Mouse (Mus musculus) c-Kit-positive CD71-negative TER-119-negative erythroid progenitor cells, embryonic 14.5 days (primary cell): ENCODE data around the gene Rorb.

Source experiments
- DNase-seq: peaks from one replicate; pipeline ENCODE4 v3.0.0-alpha.2; 2013; ENCODE audit warnings: low read depth

Gene Rorb

GRCm38 (mm10) chr19:19005144-19005543 is 105.9 kb downstream of the Rorb start:
- DNase-seq = no peak

DNA sequence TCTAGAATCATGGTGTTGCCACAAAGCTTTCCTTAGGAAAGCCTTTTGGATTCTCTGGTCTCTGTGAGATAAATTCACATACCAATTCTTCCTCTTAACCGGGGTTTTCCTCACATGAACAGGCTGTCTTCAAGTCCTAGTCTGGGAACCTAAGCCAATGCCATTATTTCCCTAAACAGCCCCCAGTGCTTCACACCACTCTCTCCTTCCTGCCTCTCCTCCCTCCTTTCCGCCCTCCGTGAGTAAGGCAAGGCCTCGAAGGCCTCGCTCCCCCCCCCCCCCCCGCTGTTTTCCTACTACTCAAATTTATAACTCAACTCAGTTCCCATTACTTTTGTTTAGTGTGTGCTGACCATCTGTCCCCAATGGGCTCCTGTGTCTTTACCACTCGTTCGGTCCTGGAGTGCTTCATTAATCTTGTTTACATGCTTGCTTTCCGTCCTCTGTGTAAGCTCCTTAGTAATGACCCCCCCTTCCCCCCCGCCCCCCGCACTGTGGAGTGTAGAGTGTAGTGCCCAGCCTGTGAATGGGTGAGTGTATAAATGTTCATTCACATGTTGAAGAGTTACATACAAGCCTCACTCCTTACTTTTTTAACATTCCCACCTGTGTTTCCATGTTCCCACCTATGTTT is 106.9 kb downstream of the Rorb start:
- DNase-seq = no peak

- DNase-seq = no peak
These were observed 112.0 kb downstream of the Rorb start for GRCm38 (mm10) chr19:18998966-18999365.

GRCm38 (mm10) chr19:18997711-18998110 is 113.3 kb downstream of the Rorb start:
- no peak for DNase-seq

DNA sequence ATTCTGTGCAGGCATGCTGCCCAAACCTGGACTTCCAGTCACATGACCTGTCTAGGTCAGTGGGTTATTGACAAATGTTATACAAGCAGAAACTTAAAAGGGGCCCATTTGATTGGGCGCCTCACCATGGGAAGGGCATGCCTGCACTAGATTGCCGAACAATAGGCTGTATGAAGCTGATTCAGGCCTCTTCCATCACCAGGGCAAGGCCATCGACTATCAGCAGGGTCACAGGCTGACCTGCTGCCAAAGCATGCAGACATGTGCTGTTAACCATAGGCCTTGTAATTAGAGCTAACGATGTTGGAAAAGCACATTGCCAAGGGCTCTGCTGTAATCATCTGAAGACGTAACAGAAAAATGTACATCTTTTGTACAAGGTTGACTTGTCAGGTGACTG is 131.0 kb downstream of the Rorb start:
- no peak for DNase-seq

DNA sequence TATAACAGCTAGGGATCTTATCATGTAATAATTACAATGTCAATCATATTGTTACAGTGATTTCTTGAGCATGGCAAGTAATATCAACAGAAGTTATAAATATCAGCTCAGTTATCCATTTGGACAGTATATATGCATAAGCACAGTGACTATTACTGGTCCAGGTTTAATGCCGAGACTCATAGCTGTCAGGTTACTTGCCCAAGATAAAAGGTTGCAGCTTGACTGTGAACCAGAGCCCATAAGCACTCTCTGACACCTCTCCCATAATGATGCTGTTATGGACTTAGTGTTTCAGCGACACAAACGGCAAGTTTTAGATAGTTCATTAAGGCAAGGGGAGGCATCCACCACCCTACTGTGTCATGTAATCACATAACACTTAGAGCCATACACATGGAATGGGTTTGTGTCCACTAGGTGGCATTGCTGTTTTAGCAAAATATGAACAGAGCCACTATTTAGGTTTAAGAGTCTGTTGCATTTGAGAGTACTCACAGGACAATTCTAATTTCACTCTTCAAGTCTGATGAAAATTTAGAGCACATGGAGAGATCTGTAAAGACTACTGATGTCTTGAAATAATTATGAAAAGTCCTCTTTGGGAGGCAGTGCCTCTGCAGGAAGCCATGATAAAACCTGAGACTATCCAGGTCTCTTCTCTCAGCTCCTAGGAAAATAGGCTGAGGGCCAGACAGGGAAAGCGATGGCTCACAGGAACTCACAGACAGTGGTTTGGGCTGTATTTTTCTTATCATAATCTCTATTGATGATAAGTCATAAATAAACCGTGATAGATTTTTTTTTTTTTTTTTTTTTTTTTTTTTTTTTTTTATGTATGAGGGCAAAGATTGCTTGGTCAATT is 136.0 kb downstream of the Rorb start:
- peak; percentile 4 for DNase-seq

DNA sequence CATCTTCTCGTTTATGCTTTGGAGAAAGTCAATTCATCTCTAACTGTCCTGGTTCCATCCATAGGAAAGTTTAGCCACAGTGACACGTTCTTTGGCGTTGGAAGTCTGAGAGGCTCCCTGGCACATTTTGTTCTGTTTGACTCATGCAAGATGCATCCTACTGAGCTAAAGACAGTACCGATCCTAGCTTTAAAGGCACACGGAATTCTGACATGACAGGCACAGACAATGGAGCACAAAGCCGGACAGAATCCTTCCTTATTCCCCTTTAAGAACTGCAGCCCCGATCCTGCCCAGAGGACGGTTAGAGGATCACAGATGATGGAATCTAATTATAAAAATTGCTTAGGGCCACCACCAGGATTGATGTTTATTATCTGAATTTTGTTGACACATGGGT is 141.6 kb downstream of the Rorb start:
- no peak for DNase-seq

- no peak for DNase-seq
These were observed 143.7 kb downstream of the Rorb start for GRCm38 (mm10) chr19:18967307-18967706.

- no peak for DNase-seq
These were observed 151.1 kb downstream of the Rorb start for GRCm38 (mm10) chr19:18959862-18960261.

DNA sequence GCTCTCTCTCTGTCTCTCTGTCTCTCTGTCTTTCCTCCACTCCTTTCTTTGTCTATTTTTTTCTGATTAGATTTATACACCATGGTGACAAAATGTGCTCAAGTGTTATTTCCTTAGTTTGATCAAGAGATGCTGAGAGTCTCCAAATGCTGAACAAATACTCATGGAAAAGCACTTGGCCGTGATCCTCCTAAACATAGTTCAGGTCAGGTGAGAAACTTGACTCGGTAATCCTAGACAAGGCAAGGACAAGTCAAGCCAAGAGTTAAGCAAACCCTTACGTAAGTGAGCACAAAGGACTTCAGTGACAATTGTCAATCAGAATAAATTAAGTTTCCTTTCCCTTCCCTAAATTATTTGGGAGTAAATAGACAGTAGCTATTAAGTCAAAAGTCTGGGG is 158.2 kb downstream of the Rorb start:
- no peak for DNase-seq

DNA sequence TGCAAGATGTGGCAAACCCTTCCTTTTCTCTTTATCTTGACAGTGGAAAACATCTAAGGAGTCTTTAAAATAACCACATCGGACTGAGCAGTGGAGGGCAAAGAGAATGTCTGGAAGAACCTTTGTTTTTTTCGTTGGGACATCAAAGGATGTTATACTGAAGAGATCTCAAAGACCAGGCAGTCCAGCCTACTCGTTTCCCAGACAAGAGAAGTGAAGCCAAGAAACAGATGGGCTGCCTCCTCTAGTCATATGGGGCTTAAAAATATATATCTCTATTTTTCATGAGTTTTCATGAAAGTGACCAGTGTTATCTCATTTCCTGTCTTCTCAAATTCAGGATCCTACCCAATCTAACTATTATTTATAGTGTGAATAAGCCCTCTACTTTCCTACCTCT is 163.8 kb downstream of the Rorb start:
- DNase-seq = no peak

DNA sequence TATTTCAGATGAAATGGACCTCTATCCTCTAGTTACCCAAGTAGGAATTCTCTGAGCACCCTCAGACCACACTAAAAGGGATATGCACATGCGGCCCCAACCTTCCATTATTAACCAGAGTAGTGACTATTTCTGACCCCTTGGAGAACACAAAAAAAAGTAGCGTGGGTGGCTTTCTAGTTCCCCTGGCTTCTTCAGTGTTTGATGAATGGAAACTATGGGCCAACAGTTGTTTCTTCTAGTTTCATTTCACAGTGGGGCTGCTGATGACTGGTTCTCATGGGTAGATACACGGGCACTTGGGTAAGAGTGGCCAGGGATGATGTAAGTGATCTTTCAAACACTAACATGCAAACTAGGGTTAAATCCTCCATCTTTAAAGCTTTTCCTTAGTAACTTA is 165.7 kb downstream of the Rorb start:
- no peak for DNase-seq

DNA sequence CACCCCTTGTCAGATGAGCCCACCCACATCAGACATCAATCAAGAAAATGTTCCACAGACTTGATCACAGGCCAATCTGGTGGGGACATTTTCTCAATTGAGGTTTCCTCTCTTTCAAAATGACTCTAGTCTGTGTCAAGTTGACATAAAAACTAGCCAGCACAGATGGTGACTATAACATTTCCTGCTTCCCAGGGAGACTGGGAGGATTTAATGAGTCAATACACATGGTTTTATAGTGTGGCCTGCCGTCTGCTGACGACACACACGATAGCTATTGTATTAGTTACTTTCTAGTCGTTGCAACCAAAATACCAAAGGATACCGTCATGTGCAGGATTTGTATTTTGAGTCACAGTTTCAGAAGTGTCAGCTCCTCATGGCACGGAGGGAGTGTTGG is 169.6 kb downstream of the Rorb start:
- DNase-seq = no peak

GRCm38 (mm10) chr19:18911755-18912340 is 199.1 kb downstream of the Rorb start:
- DNase-seq = no peak

GRCm38 (mm10) chr19:18909641-18910040 is 201.4 kb downstream of the Rorb start:
- DNase-seq = no peak

DNA sequence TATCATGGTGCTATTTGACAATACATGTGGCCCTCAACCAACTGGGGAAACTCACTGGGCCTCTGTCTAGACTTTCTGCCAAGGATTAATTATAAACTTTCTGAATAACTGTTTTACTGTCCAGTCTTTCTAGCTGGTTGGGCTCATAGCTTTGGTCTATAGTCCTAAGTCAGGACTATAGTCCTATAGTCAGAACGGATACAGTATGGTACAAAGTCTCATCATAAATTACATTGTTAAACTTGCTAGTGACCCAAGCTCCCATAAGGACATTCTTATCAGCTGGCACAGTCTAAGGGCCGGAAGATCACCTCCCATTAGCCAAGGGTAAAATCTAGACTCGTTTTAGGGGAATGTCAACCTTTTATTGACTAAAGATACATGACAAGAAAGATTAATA is 205.5 kb downstream of the Rorb start:
- DNase-seq = no peak

GRCm38 (mm10) chr19:18902694-18903067 is 208.3 kb downstream of the Rorb start:
- no peak for DNase-seq

DNA sequence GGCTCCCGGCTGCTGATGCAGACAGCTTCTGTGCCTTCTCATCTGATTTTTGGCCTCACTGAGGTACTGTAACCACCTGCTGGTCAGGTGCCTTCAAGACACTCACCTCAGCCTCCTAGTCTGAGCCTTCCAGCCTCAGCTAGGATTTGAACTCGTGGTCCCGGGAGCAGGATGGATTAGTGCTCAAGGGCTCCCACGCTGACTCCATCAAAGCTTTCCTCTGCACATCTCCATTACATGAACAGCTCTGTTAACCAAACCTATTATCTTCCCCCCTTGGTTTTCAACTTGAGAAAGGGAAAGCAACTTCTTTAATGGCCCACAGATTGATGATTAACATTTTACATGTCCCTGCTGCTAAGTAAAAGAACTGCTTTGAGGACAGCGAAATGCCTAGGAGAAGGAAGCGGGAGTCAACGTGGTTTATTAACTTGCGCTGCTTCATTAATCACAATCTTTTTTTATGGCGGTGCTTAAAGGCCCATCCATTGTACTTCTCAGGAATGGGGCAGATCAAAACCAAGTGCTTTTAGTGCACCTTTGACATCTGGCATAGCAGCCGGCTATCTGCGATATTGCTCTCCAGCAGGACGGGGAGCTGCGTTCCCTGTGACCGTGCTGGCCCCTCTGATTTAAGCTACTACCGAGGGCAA is 208.8 kb downstream of the Rorb start:
- no peak for DNase-seq

DNA sequence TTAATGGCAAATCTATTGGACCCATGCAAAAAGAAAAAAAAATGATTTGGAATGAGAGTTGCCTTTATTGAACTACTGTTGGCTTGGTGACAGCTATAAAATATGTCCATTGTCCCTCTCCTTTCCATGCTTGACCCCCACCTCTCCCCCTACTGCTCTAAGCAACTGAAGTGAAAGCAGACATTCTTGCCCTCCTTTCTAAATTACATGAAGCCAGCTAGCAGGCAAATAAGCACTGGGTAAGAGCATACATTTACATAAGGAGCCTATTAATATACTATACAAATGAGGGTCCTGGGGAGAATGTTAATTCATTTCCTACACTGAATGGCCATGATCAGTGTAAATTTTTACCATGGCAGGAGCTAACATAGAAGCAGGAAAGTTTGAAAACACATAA is 212.8 kb downstream of the Rorb start:
- no peak for DNase-seq

DNA sequence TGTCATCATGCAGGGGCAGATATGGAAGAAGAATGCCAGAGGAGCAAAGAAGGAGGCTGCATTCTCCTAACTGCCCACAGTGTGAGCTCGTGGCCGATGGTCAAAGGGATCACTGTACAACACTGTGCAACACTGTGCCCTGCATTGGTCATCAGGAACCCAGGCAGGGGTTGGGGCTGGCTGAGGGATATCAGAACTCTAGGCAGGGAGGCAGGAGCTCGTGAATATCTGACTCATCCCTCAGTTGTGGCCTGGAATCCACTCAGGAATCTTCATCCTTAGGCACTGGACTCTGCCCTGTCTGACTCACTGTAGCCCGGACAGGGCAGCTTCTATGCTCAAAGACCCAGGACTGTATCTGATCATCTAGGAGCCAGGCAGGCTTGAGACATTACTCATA is 220.8 kb downstream of the Rorb start:
- DNase-seq = no peak

DNA sequence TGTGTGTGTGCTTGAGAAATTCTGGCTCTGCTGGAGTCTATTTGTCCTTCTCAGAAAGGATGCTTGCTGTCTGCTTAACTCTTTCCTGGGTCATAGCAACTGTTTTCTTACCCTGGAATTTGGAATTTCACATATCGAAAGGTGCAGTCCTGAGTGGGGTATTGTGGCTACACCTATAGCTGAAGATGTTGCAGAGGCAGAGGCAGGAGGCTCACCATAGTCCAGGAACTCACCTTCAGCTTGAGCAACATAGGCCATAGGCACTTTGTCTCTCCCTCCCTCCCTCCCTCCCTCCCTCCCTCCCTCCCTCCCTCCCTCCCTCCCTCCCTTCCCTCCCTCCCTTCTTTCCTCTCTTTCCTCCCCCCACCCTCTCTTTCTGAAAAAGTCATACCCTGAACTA is 221.4 kb downstream of the Rorb start:
- DNase-seq = no peak

- no peak for DNase-seq
These were observed 221.8 kb downstream of the Rorb start for GRCm38 (mm10) chr19:18889117-18889627.
